Mouse (Mus musculus) megakaryocyte, embryonic 14.5 days (primary cell): ENCODE measurements at regions not wholly inside any gene's neighbourhood (a gene's known extent, or its start where the extent isn't known, plus 50 kb on each side); places are given as distances from the start of the nearest gene placed in this dataset.

ENCODE experiments used
- FLI1 ChIP-seq: IDR thresholded peaks from 2 replicates; pipeline ENCODE4 v1.6.1; 2012; ENCODE audit warnings: low read length, inconsistent platforms, mixed read lengths
- GATA1 ChIP-seq: IDR thresholded peaks from 3 replicates; pipeline ENCODE4 v1.6.1; 2012; ENCODE audit warnings: mixed read lengths, low read length, inconsistent platforms, borderline replicate concordance

DNA sequence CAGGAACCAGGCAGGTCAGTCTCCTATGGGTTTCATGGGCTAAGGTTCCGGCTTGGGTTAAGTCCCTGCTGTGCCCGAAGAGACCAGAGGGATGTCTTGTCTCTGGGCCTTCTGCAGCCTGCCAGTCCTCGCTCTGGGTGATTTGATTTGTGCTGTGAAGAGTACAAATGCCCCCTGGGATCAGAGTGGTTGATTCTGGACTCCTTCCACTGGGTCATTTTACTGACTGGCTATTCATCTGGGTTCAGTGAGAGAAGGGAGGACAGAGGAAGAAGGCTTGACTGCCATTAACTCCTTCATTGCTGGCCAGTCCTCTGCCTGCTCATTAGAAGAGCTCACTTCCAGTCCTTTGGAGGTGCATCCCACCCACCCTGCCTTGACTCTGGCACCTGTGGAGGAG is 124.0 kb upstream of the Ncam1 start:
- TF ChIP-seq GATA1 (no peak), FLI1 (no peak)
